Mouse (Mus musculus) thymus, adult 2 months (tissue): Measurements from ENCODE around the gene Lfng. TPM values are rescaled to one million over a fixed set of nuclear protein-coding genes. Genes with fewer than 3 reads are reported as not detected.

Experiments used
- DNase-seq: peaks from one replicate; pipeline ENCODE4 v3.0.0; 2021
- H3K27ac ChIP-seq: fragments of 200-500 bp; 2 replicates; pipeline ENCODE4 v1.5.1; 2012; ENCODE audit warnings: low read length, control low read depth; ENCODE audit not compliant: control insufficient read depth, insufficient read depth
- H3K27me3 ChIP-seq: fragments of 200-500 bp; 2 replicates; pipeline ENCODE4 v1.6.1; 2012; ENCODE audit warnings: mild to moderate bottlenecking, low read length, moderate library complexity, mixed read lengths; ENCODE audit not compliant: control insufficient read depth, insufficient read depth
- H3K36me3 ChIP-seq: fragments of 200-500 bp; 2 replicates; pipeline ENCODE4 v1.6.1; 2012; ENCODE audit warnings: mild to moderate bottlenecking, low read length, moderate library complexity; ENCODE audit not compliant: control insufficient read depth, insufficient read depth
- H3K4me1 ChIP-seq: fragments of 200-500 bp; replicated peaks from 2 replicates; pipeline ENCODE4 v1.6.1; 2012; ENCODE audit warnings: low read length; ENCODE audit not compliant: control insufficient read depth, insufficient read depth
- H3K4me3 ChIP-seq: fragments of 200-500 bp; 2 replicates; pipeline ENCODE4 v1.5.1; 2012; ENCODE audit warnings: mild to moderate bottlenecking, low read length, control low read depth, moderate library complexity; ENCODE audit not compliant: control insufficient read depth, insufficient read depth
- CTCF ChIP-seq: fragments of 200-500 bp; IDR thresholded peaks from 2 replicates; pipeline ENCODE4 v1.5.1; 2012; ENCODE audit warnings: mild to moderate bottlenecking, control low read depth, low read length, moderate library complexity, borderline replicate concordance; ENCODE audit not compliant: control insufficient read depth, poor library complexity, insufficient read depth; ENCODE audit errors: extremely low read depth
- POLR2A ChIP-seq: fragments of 200-500 bp; IDR thresholded peaks from 2 replicates; pipeline ENCODE4 v1.6.1; 2012; ENCODE audit warnings: mild to moderate bottlenecking, low read length, control low read depth, moderate library complexity; ENCODE audit not compliant: control insufficient read depth, poor library complexity, insufficient read depth; ENCODE audit errors: extremely low read depth
- WGBS: fragments of 180-500 bp; shearing (Covaris S2); methylation state at CpG from one replicate; pipeline ENCODE4 v1.1.7; 2018; 5-methylcytosine and 5-hydroxymethylcytosine counted together
- polyA plus RNA-seq: library from polyadenylated mRNA; depleted of rRNA; stranded (reverse); fragments of >200 nt; gene quantifications from 2 replicates; pipeline ENCODE4 v1.2.3, GENCODE M21; 2012

Lfng gene
- polyA plus RNA-seq, 1 experiment = 171 TPM

DNA sequence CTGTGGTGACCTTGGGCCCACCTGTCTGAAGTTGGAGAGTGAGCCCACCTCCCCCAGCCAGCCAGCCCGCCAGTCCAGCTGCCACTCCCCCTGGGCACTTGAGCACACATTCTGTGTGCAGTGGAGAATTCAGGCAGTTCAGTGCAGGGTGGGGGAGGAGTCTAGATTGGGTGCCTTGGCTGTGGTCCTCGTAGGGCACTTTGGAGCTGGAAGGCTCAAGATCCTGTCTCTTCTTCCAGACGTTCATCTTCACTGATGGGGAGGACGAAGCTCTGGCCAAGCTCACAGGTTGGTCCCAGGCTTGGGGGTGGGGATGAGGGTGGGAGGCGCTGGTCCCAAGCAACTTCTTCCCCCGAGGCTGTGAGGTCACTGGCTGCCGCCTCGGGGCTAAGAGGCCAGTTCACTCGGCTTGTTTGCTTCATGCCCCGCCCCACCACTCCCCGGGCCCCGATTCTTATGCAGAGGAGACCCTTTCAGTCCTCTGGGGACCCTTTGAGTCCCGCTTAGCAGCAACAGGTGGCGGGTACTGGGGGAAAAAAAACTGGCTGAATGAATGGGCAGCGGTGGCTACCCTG, 4.6 kb downstream of the Lfng start:
- H3K36me3 ChIP-seq = no peaks in the 10 kb centered on the region
- peaks cover under 1% of the 10 kb centered on the region; the same call in 1 of the 2 replicates for H3K27me3 ChIP-seq
- TF ChIP-seq CTCF (no peak), POLR2A (no peak)
- H3K27ac ChIP-seq = no peak overlapping the region
- DNase-seq = no peak
- H3K4me3 ChIP-seq = no peak overlapping the region
- WGBS = 84% methylated on average over 15 of the region's 15 CpGs
- peaks cover 59% of the 10 kb centered on the region for H3K4me1 ChIP-seq

DNA sequence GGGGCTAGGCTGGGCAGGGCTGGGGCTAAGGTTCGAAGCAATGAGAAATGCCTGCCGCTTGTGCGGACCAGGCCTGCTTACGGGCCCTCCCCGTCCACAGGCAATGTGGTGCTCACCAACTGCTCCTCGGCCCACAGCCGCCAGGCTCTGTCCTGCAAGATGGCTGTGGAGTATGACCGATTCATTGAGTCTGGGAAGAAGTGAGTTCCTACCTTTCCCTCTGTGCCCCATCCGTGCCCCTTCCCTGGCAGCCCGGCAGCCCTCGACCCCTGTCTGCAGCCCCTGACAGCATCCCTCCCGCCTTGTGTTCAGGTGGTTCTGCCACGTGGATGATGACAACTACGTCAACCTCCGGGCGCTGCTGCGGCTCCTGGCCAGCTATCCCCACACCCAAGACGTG, 5.1 kb downstream of the Lfng start:
- Histone ChIP-seq H3K4me1 (peaks cover 59% of the 10 kb centered on the region), H3K27ac (no peak overlapping the region), H3K36me3 (no peaks in the 10 kb centered on the region), H3K27me3 (no peaks in the 10 kb centered on the region; the same call in 1 of the 2 replicates), H3K4me3 (no peak overlapping the region)
- no peak for DNase-seq
- no peak for TF ChIP-seq CTCF
- no peak for TF ChIP-seq POLR2A
- WGBS = 98% methylated on average over 18 of the region's 18 CpGs

DNA sequence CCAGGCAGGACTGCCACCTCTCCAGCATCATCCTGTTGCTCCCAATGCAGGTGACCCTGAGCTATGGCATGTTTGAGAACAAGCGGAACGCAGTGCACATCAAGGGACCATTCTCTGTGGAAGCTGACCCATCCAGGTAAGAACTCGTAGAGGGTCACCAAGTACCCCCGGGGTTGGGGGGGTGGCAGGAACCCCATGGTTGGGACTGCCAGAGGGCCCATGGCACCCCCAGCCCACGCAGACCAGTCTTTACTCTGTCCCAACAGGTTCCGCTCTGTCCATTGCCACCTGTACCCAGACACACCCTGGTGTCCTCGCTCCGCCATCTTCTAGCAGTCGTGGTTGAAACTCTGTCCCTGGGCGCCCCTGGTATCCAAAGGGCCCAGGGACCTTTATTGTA, 7.0 kb downstream of the Lfng start:
- H3K4me3 ChIP-seq = no peak overlapping the region
- no peak for DNase-seq
- no peak overlapping the region for H3K27ac ChIP-seq
- WGBS = 97% methylated on average over 10 of the region's 10 CpGs
- TF ChIP-seq POLR2A (no peak), CTCF (no peak)
- no peaks in the 10 kb centered on the region for H3K27me3 ChIP-seq
- no peaks in the 10 kb centered on the region for H3K36me3 ChIP-seq
- peaks cover 52% of the 10 kb centered on the region for H3K4me1 ChIP-seq

DNA sequence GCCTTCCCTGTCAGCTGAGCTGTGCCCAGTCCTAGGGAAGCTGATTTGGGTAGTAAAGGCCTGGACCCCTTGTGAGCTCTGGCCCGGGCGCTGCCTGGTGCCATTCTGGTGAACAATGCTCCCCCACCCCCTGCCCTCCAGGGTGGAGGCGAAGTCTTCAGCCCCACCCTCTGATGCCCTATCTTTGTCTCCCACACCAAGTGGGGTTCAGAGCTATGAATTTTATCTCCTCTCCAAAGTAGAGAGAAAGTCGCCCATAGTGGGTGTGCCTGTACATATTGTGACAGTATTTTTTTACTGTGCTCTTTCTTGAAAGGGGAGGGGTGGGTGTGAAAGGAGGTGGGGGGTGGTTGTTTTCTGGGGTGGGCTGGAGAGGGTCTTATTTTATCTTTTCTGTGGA, 7.7 kb downstream of the Lfng start:
- TF ChIP-seq CTCF (no peak), POLR2A (no peak)
- H3K4me1 ChIP-seq = peaks cover 46% of the 10 kb centered on the region
- WGBS = 94% methylated on average over 4 of the region's 4 CpGs

DNA sequence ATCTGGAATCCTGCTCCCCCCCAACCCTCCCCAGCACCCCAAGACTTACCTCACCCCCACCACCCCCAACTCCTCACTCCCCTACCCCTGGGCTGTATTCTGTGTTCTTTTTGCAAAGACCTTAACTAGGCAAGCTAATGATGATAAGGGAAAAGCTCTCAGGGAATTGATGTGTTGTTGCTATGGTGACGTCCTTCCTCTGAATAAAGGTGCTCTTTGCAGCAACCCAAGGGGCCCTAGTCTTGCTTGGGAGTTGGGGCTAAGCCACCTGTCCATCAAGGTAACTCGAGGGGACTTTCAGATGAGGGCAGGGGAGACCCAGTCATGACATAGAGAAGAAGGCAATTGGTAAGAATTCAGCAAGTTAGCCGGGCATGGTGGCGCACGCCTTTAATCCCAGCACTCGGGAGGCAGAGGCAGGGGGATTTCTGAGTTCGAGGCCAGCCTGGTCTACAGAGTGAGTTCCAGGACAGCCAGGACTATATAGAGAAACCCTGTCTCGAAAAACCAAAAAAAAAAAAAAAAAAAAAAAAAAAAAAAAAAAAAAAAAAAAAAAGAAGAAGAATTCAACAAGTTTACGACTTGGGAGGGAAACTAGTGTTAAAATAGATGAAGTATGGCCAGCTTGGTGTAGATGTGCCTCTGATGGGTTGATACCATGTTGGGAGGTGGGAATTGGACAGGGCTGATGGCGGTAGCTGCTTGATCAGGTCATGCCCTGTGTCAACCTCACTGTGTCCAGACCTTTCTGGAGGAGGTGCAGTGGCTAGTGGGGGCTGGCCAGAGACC, 8.4 kb downstream of the Lfng start:
- Histone ChIP-seq H3K36me3 (no peaks in the 10 kb centered on the region), H3K27me3 (no peaks in the 10 kb centered on the region), H3K4me3 (no peak overlapping the region), H3K4me1 (peaks cover 39% of the 10 kb centered on the region), H3K27ac (no peak overlapping the region)
- WGBS = 75% methylated on average over 10 of the region's 10 CpGs
- no peak for TF ChIP-seq CTCF
- no peak for TF ChIP-seq POLR2A
- DNase-seq = no peak

More for the DNA sequence above, 7.7 kb downstream of the Lfng start:
- no peak for DNase-seq
- Histone ChIP-seq H3K27ac (no peak overlapping the region), H3K4me3 (no peak overlapping the region), H3K27me3 (no peaks in the 10 kb centered on the region), H3K36me3 (no peaks in the 10 kb centered on the region)

DNA sequence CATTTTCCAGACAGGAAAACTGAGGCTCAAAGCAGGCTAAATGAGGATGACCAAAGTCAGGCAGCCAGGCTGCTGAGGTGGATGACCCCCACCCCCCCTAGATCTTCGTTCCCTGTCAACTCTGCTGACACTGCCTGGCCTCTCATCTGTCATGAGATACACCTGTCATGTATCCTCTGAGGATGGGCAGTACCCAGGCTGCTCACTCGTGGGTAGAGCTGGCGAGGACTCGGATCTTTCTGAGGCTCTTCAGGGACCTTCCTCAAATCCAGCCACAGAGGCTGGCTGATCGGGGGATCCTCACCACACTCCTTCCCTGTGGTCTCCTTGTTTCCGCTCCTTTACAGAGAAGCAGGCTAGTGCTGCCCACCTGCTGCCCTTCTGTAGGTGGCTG, 9.0 kb downstream of the Lfng start:
- H3K27ac ChIP-seq = peak overlapping the region; percentile 47
- no peaks in the 10 kb centered on the region for H3K36me3 ChIP-seq
- DNase-seq = no peak

DNA sequence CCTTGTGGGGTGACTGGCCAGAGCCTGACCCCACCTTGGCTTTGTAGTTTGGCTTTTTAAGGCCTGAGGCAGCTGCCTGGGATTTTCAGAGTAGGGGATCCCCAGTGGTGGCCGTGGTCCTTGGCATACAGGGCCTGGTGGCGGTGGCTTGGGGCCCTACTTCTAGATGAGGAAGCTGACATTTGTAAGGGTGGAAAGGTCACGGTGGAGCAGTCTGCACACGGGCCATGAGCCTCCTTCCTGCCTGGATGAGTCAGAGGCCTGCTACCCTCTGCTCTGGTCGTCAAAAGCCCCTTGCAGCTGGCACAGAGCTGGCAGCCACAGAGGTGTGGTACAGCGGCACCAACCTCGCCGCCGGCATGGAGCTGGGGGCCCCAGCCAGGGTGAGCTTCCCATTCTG, 9.6 kb downstream of the Lfng start:
- Histone ChIP-seq H3K4me1 (peaks cover 29% of the 10 kb centered on the region), H3K27me3 (no peaks in the 10 kb centered on the region), H3K27ac (peak overlapping the region; percentile 47), H3K36me3 (no peaks in the 10 kb centered on the region), H3K4me3 (no peak overlapping the region)
- WGBS = 15% methylated on average over 9 of the region's 9 CpGs
- TF ChIP-seq CTCF (no peak), POLR2A (no peak)
- peak; percentile 41 for DNase-seq

More for the DNA sequence above, 9.0 kb downstream of the Lfng start:
- WGBS = 45% methylated on average over 6 of the region's 6 CpGs
- Histone ChIP-seq H3K4me1 (peaks cover 35% of the 10 kb centered on the region), H3K27me3 (no peaks in the 10 kb centered on the region), H3K4me3 (no peak overlapping the region)
- TF ChIP-seq CTCF (no peak), POLR2A (no peak)
